9 mouse cellular contexts compared by ENCODE assay signal in genomic region chr4:89421694-89422354, GRCm38 (mm10).
DNase-seq lines count a peak whose midpoint lies in the region; ATAC-seq and TF ChIP-seq lines count a peak whose summit lies in the region.
"Had no signal": no experiment of that assay in that cellular context is flagged by ENCODE, and none has a peak within 500 bp of the region (broad histone marks: within the 10 kb centered on the region; RNA-seq: fewer than 3 reads in every experiment).

No protein-coding gene starts in this region.

- 47% methylated on average over 6 of the region's 6 CpGs for WGBS in lung, embryonic 15.5 days
- WGBS in stomach, postnatal 0 days, result 49% methylated on average over 6 of the region's 6 CpGs
- WGBS in midbrain, embryonic 11.5 days, result 72% methylated on average over 6 of the region's 6 CpGs

- peaks cover 43 to 80% of the 10 kb centered on the region in 2 experiments for H3K36me3 ChIP-seq in CH12.LX (replicated peaks in 1 of 2; ENCODE audit: control insufficient read depth in 1 of 2, insufficient read depth in 1 of 2, low read length in 1 of 2)
- H3K36me3 ChIP-seq in lung, embryonic 15.5 days, result no peaks in the 10 kb centered on the region
- H3K36me3 ChIP-seq in stomach, postnatal 0 days (ENCODE audit: control insufficient read depth, insufficient read depth, low read length), result no peaks in the 10 kb centered on the region
- no peaks in the 10 kb centered on the region for H3K36me3 ChIP-seq in midbrain, embryonic 11.5 days (ENCODE audit: control insufficient read depth, insufficient read depth, low read length)

- no peak overlapping the region for H3K4me3 ChIP-seq in CH12.LX (replicated peaks in 1 of 3; ENCODE audit: low read depth in 2 of 3, low read length in 2 of 3, poor library complexity in 1 of 3)
- H3K4me3 ChIP-seq in lung, embryonic 15.5 days, result no peak overlapping the region
- H3K4me3 ChIP-seq in stomach, postnatal 0 days (ENCODE audit: low read depth, low read length), result no peak overlapping the region
- no peak overlapping the region for H3K4me3 ChIP-seq in midbrain, embryonic 11.5 days (ENCODE audit: low read depth, low read length)

- H3K9me3 ChIP-seq in CH12.LX (replicated peaks; ENCODE audit: low read length), result no peaks in the 10 kb centered on the region
- no peaks in the 10 kb centered on the region for H3K9me3 ChIP-seq in lung, embryonic 15.5 days
- H3K9me3 ChIP-seq in stomach, postnatal 0 days (ENCODE audit: control insufficient read depth, low read length), result no peaks in the 10 kb centered on the region
- H3K9me3 ChIP-seq in midbrain, embryonic 11.5 days (ENCODE audit: control insufficient read depth, low read length), result no peaks in the 10 kb centered on the region

- peak; percentile 23 to 41 for DNase-seq in cerebellum, postnatal 10 days
- no peak for DNase-seq in cerebellum, adult 11 months
- DNase-seq in CH12.LX (ENCODE audit: extremely low read depth), result no peak
- DNase-seq in gastrocnemius, postnatal 25 days, result peak; percentile 60
- no peak for DNase-seq in frontal cortex, postnatal 10 days (ENCODE audit: low spot score in 2 of 2)
- no peak for DNase-seq in stomach, postnatal 0 days (ENCODE audit: low spot score)
- no peak for DNase-seq in midbrain, embryonic 11.5 days (ENCODE audit: low spot score, missing footprints)
- DNase-seq: thymus, postnatal 14 days had no signal

- no peak for TF ChIP-seq POLR2A in CH12.LX (IDR thresholded peaks at IDR 0.05; ENCODE audit: low read depth, low read length)

- H3K9ac ChIP-seq in CH12.LX (ENCODE audit: insufficient read depth, low read depth), result no peak overlapping the region
- H3K9ac ChIP-seq in lung, embryonic 15.5 days, result no peak overlapping the region
- H3K9ac ChIP-seq in stomach, postnatal 0 days (ENCODE audit: low read length), result no peak overlapping the region
- H3K9ac ChIP-seq in midbrain, embryonic 11.5 days (ENCODE audit: low read length), result no peak overlapping the region

- no peak for TF ChIP-seq RAD21 in CH12.LX (IDR thresholded peaks at IDR 0.05; ENCODE audit: low read depth, low read length)

- H3K27ac ChIP-seq in CH12.LX (ENCODE audit: insufficient read depth, low read depth), result peak overlapping the region; percentile 41
- peak overlapping the region; percentile 57; the same call in 1 of the 2 replicates for H3K27ac ChIP-seq in lung, embryonic 15.5 days
- H3K27ac ChIP-seq in stomach, postnatal 0 days (replicated peaks), result no peak overlapping the region
- H3K27ac ChIP-seq in midbrain, embryonic 11.5 days (ENCODE audit: low read depth, low read length), result no peak overlapping the region

- H3K4me1 ChIP-seq in CH12.LX (ENCODE audit: control insufficient read depth in 1 of 2, insufficient read depth in 2 of 2), result peaks cover 5 to 32% of the 10 kb centered on the region in 2 experiments; a peak in 2 of 4 replicates
- H3K4me1 ChIP-seq in lung, embryonic 15.5 days, result no peaks in the 10 kb centered on the region
- H3K4me1 ChIP-seq in stomach, postnatal 0 days (replicated peaks; ENCODE audit: control insufficient read depth, insufficient read depth), result no peaks in the 10 kb centered on the region
- no peaks in the 10 kb centered on the region for H3K4me1 ChIP-seq in midbrain, embryonic 11.5 days (ENCODE audit: control insufficient read depth, insufficient read depth, low read length)

- ATAC-seq in lung, embryonic 15.5 days (ENCODE audit: borderline replicate concordance, extremely low read depth, low FRiP score, low TSS enrichment), result peak; percentile 65
- no peak for ATAC-seq in stomach, postnatal 0 days (ENCODE audit: low FRiP score, low TSS enrichment)
- no peak for ATAC-seq in midbrain, embryonic 11.5 days (ENCODE audit: low FRiP score)

- no peak for TF ChIP-seq EP300 in CH12.LX (IDR thresholded peaks at IDR 0.05; ENCODE audit: low read length)
- no peak for TF ChIP-seq EP300 in stomach, postnatal 0 days (optimal IDR thresholded peaks at IDR 0.05)

- no peak for TF ChIP-seq CTCF in CH12.LX (conservative IDR thresholded peaks at IDR 0.05 in 1 of 2, IDR thresholded peaks at IDR 0.05 in 1 of 2; ENCODE audit: low read depth in 2 of 2, low read length in 2 of 2)
- no peak for TF ChIP-seq CTCF in stomach, postnatal 0 days (IDR thresholded peaks at IDR 0.05; ENCODE audit: low read depth)

- H3K4me2 ChIP-seq in CH12.LX (ENCODE audit: insufficient read depth, low read depth, poor library complexity, severe bottlenecking), result no peak overlapping the region
- H3K4me2 ChIP-seq in lung, embryonic 15.5 days, result no peak overlapping the region
- no peak overlapping the region for H3K4me2 ChIP-seq in stomach, postnatal 0 days (replicated peaks; ENCODE audit: low read depth)
- H3K4me2 ChIP-seq in midbrain, embryonic 11.5 days, result no peak overlapping the region

- dilution Hi-C loops in CH12.LX (cut with MboI; ENCODE audit: extremely low pct_ligation_motif_present, extremely low pct_unique_long_range_greater_than_20kb, low sequenced_read_pairs), result no loop called here

- no peaks in the 10 kb centered on the region for H3K27me3 ChIP-seq in CH12.LX (replicated peaks)
- H3K27me3 ChIP-seq in lung, embryonic 15.5 days, result no peaks in the 10 kb centered on the region
- no peaks in the 10 kb centered on the region for H3K27me3 ChIP-seq in stomach, postnatal 0 days (ENCODE audit: control insufficient read depth, insufficient read depth, low read length)
- H3K27me3 ChIP-seq in midbrain, embryonic 11.5 days (ENCODE audit: control insufficient read depth, insufficient read depth, low read length), result no peaks in the 10 kb centered on the region

- in situ Hi-C loops in CH12.LX (cut with MboI; ENCODE audit: low pct_ligation_motif_present, low pct_unique_long_range_greater_than_20kb, low sequenced_read_pairs), result no loop called here

- H3K79me2 ChIP-seq in CH12.LX (replicated peaks; ENCODE audit: control insufficient read depth, extremely low read depth, insufficient read depth, poor library complexity, severe bottlenecking), result peaks cover 11% of the 10 kb centered on the region

TF ChIP-seq in CH12.LX, 34 proteins besides CTCF, POLR2A, EP300 and RAD21:
- TF ChIP-seq TCF12 (IDR thresholded peaks at IDR 0.05; ENCODE audit: low read depth, low read length) (no peak), IRF4 (IDR thresholded peaks at IDR 0.05; ENCODE audit: low read depth, low read length) (no peak), ZC3H11A (IDR thresholded peaks at IDR 0.05; ENCODE audit: low read depth, low read length) (no peak)

Comparison
In these comparisons a context has a peak if more than half of its experiments do, and no peak if none do; other contexts are left out.
1. DNase-seq: peak in cerebellum, postnatal 10 days (2 of 2) and gastrocnemius, postnatal 25 days (single experiment); none in cerebellum, adult 11 months (single experiment), CH12.LX (single experiment), frontal cortex, postnatal 10 days (0 of 2), stomach, postnatal 0 days (single experiment) and midbrain, embryonic 11.5 days (single experiment).
2. H3K27ac ChIP-seq: peak in CH12.LX (single experiment) and lung, embryonic 15.5 days (single experiment); none in stomach, postnatal 0 days (single experiment) and midbrain, embryonic 11.5 days (single experiment).